Mouse (Mus musculus): ENCODE results near the gene Ogn. TPM values are rescaled to one million over a fixed set of nuclear protein-coding genes. Genes with fewer than 3 reads are reported as not detected.

Gene Ogn
- polyA plus RNA-seq (2015; fragmentation: Illumina TruSeq; extraction: RNeasy Lipid Tissue Mini Kit (QIAGEN cat#74804); ENCODE audit: low read depth, low replicate concordance): 9.1 TPM

DNA sequence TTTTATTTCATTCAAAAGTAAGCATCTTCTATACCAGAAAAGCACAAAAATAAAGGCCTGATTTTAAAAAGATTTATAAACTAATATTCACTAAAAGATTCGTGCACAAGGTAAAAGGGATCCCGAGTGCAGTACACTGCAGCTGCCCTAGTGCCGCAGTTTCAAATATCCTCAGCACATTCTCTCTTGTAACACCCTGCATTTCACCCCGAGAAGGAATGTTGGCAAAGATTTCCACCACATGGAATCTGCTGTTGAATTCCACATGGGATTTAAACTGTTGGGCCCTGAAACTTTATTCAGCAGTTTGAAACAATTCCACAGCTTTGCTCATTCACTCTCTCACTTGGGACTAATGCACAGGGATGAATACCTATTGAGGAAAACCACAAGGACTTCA, at the start of gene Ogn:
TSS of gene Ogn (plus strand) at position 333 of the 400 bp plus-strand sequence.

DNA sequence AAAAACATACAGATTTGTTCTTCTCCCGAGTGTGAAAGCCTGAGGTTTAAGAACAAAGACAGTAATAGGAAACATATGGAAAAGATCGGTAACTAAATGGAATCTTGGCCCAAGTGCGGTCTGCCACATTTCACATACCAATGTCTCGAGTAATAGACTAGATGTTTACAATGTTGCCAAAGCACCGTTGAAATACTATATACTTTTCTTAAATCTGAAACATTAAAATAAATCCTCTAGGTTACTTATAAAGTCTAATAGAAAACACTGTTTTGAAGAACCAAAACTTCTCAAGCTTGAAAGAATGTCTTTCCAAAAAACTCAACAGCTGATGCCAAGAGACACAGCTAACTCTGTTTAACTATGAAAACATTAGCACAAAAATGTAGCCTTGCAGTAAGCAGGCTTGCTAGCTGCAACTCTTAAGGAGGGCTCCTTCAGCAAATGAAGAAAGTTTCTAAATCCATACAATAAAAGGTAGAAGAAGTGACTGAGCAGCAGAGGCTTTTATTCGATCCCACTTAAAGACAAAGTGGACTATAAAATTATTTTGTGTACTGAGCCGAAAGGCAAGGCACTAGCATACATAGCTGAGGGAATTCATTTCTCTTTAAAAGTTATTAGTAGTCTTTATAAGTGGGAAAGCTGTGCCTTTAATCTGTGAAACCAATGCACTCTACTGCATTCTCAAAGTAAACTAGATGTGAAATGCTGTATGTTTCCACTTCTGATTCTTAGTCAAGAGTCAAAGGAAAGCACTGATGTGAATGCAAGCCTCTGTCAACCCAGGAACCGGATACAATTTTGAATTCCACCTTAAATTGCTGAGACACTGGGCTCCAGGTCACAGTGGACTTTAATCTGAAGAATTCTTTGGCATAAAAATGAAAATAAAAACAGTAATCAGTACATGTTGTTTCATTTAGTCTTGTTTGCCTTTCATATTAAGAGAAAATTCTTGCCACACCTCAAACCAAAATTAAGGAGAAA, 26.0 kb upstream of the Ogn start, which contains the start of gene Omd:
TSS of gene Omd (plus strand) at position 922 of the 990 bp plus-strand sequence.

DNA sequence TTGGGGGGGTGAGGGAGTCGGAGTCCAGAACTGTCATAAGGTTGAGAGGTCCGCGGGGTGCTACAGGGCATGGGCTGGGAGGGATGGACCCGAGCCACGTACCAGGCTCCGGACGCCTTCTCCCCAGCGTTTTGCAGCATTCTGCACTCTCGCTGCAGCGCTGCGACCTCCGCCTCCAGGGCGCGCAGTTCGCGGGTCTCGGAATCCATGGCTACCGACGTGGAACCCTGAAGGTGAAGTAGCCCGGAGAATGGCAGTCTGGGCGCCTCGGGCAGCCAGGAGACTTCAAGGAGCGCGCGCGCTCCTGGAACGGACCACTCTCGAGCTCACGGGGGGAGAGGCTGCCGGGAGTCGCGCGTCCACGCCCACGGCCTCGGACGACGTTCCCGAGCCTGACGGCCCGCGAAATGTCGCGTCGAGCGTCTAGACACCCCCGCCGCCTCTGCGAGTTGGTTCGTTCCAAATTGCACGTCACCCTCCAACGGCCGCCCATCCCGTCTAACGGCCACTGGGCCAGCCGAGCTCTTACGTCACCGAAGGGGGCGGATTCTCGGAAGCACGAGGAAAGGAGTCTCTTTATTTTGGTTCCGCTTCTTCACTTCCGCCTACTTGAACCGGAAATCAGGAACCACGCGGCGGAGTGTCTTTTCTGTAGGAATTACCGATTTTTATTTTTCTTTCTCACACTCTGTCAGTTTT, 44.8 kb downstream of the Ogn start, which contains the start of the genes Cenpp and Nol8:
TSS of gene Cenpp (minus strand) at position 305 of the 699 bp plus-strand sequence.
TSS of gene Nol8 (plus strand) at position 598 of the 699 bp plus-strand sequence.

Other genes starting within 250 kb of the Ogn start
- gene Ippk, start 186.8 kb upstream of the Ogn start, polyA plus RNA-seq (2015; fragmentation: Illumina TruSeq; extraction: RNeasy Lipid Tissue Mini Kit (QIAGEN cat#74804); ENCODE audit: low read depth, low replicate concordance): 16.7 TPM
- 0.36 TPM for gene Tes3-ps, start 114.7 kb upstream of the Ogn start, polyA plus RNA-seq (2015; fragmentation: Illumina TruSeq; extraction: RNeasy Lipid Tissue Mini Kit (QIAGEN cat#74804); ENCODE audit: low read depth, low replicate concordance)
- gene Ecm2, start 103.2 kb upstream of the Ogn start, polyA plus RNA-seq (2015; fragmentation: Illumina TruSeq; extraction: RNeasy Lipid Tissue Mini Kit (QIAGEN cat#74804); ENCODE audit: low read depth, low replicate concordance): 5.8 TPM
- gene Aspn, start 63.6 kb upstream of the Ogn start, polyA plus RNA-seq (2015; fragmentation: Illumina TruSeq; extraction: RNeasy Lipid Tissue Mini Kit (QIAGEN cat#74804); ENCODE audit: low read depth, low replicate concordance): 3.0 TPM
- gene Omd, start 25.6 kb upstream of the Ogn start, polyA plus RNA-seq (2015; fragmentation: Illumina TruSeq; extraction: RNeasy Lipid Tissue Mini Kit (QIAGEN cat#74804); ENCODE audit: low read depth, low replicate concordance): 2.3 TPM
- 1.1 TPM for gene Cenpp, start 44.7 kb downstream of the Ogn start, polyA plus RNA-seq (2015; fragmentation: Illumina TruSeq; extraction: RNeasy Lipid Tissue Mini Kit (QIAGEN cat#74804); ENCODE audit: low read depth, low replicate concordance)
- gene Nol8, start 45.0 kb downstream of the Ogn start, polyA plus RNA-seq (2015; fragmentation: Illumina TruSeq; extraction: RNeasy Lipid Tissue Mini Kit (QIAGEN cat#74804); ENCODE audit: low read depth, low replicate concordance): 14.0 TPM
- 39.2 TPM for gene Iars, start 74.1 kb downstream of the Ogn start, polyA plus RNA-seq (2015; fragmentation: Illumina TruSeq; extraction: RNeasy Lipid Tissue Mini Kit (QIAGEN cat#74804); ENCODE audit: low read depth, low replicate concordance)
- gene Gm30302, start 191.0 kb downstream of the Ogn start, polyA plus RNA-seq (2015; fragmentation: Illumina TruSeq; extraction: RNeasy Lipid Tissue Mini Kit (QIAGEN cat#74804); ENCODE audit: low read depth, low replicate concordance): not detected